Mouse (Mus musculus): ENCODE data around the gene Ccnl1. TPM values are rescaled to one million over a fixed set of nuclear protein-coding genes. Genes with fewer than 3 reads are reported as not detected.

Ccnl1 gene
- total RNA-seq, 2 experiments from 2014 or later, result 40.0 to 57.9 TPM

DNA sequence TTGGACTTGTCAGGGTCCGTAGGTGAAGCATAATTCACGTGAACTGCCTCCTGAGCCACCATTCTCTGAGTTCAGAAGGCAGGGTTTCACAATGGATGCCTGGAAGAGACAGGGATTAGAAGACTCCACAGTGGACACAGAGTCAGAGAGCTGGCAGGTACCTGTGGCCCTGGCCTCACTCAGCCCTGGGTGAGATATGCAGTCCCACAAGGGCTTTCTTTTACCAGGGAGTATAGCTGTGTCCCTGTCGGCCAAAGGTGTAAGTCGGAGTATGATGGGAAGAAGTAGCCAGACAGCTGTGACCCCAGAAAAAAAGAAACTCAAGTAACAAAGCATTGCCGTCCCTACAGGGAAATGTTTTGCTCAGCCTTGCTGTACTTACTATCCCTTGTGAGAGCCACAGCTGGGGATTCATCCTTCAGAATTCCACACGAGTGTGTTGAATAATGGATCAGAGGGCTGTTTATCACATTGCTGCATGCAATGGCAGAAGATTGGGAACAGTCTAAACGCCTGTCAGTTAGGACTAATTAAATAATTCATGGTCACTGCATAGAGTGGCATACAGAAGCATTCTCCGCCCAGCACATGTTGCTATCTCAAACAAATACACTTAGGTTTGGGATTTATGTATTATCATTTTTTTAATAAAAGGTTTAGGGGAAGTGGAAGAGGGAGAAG, 59.3 kb downstream of the Ccnl1 start:
- no peak for DNase-seq (ENCODE audit: low spot score in 2 of 2)
- intact Hi-C loops (cut with DNase I), result no loop called here

DNA sequence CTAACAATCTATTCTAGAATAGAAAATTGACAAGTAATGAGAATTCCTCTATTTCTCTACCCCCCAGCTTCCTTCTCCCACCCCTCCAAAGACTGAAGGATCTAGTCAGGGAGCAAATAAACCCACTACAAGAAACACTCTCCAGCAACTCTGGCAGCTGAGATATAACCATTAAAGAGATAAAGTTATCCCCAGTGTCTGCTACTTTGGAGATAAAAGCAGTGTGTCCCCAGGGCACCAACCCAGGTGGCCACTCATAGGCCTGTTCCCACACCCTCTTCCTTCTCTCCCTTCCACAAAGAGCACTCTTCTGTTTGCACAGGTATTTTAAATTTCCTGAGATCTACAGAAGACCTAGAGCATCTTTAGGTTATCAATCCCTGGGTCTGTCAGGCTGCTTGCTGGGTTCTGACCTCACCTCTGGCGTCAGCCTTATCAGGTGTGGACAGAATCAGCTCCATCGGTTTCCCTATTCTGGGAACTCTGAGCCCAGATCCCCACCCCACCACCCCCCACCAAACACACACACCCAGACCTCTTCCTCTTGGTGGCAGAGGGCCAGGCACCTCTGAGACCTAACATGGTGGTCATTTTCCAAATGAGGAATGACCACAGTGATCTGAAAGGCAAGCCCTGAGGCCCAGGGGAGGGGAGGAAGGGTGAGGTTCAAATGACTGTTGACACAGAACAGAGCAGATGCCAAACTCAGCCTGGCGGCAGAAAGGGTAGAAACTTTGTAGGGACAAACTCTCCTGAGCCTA, 60.6 kb downstream of the Ccnl1 start:
- DNase-seq (ENCODE audit: low spot score in 2 of 2), result no peak
- intact Hi-C loops (cut with DNase I), result no loop called here

Data from left cerebral cortex, postnatal 36 days (tissue).